Mouse (Mus musculus): ENCODE results near the gene Sbf2.
A peak's percentile ranks its signal among the peaks of the same experiment; 100 is the strongest.
"Not testable (repeated sequence)": the region's sequence is repeated elsewhere in the genome, so short reads cannot be mapped to it uniquely, and the experiment has no call there.

Sbf2 gene

GRCm38 (mm10) chr7:110614133-110615063, at the start of gene Sbf2:
Sbf2 (minus strand) TSS chr7:110614922.
- DNase-seq (ENCODE audit: low read depth in 2 of 2, low spot score in 2 of 2) = peak in 1 of 2 experiments; percentile 40

GRCm38 (mm10) chr7:110658378-110658928, 43.7 kb upstream of the Sbf2 start:
- DNase-seq (ENCODE audit: low read depth in 2 of 2, low spot score in 2 of 2) = no peak

- DNase-seq (ENCODE audit: low read depth in 2 of 2, low spot score in 2 of 2) = no peak
Measured at GRCm38 (mm10) chr7:110655966-110656365, 41.2 kb upstream of the Sbf2 start.

- no peak for DNase-seq (ENCODE audit: low read depth in 2 of 2, low spot score in 2 of 2)
Measured at GRCm38 (mm10) chr7:110655230-110655629, 40.5 kb upstream of the Sbf2 start.

- no peak for DNase-seq (ENCODE audit: low read depth in 2 of 2, low spot score in 2 of 2)
Measured at GRCm38 (mm10) chr7:110651091-110651490, 36.4 kb upstream of the Sbf2 start.

GRCm38 (mm10) chr7:110650491-110650890, 35.8 kb upstream of the Sbf2 start:
- no peak for DNase-seq (ENCODE audit: low read depth in 2 of 2, low spot score in 2 of 2)

GRCm38 (mm10) chr7:110649133-110649987, 34.6 kb upstream of the Sbf2 start:
- DNase-seq (ENCODE audit: low read depth in 2 of 2, low spot score in 2 of 2) = no peak

GRCm38 (mm10) chr7:110648455-110649085, 33.8 kb upstream of the Sbf2 start:
- no peak for DNase-seq (ENCODE audit: low read depth in 2 of 2, low spot score in 2 of 2)

- no peak for DNase-seq (ENCODE audit: low read depth in 2 of 2, low spot score in 2 of 2)
Measured at GRCm38 (mm10) chr7:110647559-110648454, 33.1 kb upstream of the Sbf2 start.

- no peak for DNase-seq (ENCODE audit: low read depth in 2 of 2, low spot score in 2 of 2)
Measured at GRCm38 (mm10) chr7:110646611-110647407, 32.1 kb upstream of the Sbf2 start.

- no peak for DNase-seq (ENCODE audit: low read depth in 2 of 2, low spot score in 2 of 2)
Measured at GRCm38 (mm10) chr7:110645859-110646258, 31.1 kb upstream of the Sbf2 start.

- no peak for DNase-seq (ENCODE audit: low read depth in 2 of 2, low spot score in 2 of 2)
Measured at GRCm38 (mm10) chr7:110645311-110645710, 30.6 kb upstream of the Sbf2 start.

- DNase-seq (ENCODE audit: low read depth in 2 of 2, low spot score in 2 of 2) = not testable (repeated sequence)
Measured at GRCm38 (mm10) chr7:110639958-110640357, 25.2 kb upstream of the Sbf2 start.

- DNase-seq (ENCODE audit: low read depth in 2 of 2, low spot score in 2 of 2) = no peak
Measured at GRCm38 (mm10) chr7:110639291-110639915, 24.7 kb upstream of the Sbf2 start.

GRCm38 (mm10) chr7:110638305-110639110, 23.8 kb upstream of the Sbf2 start:
- DNase-seq (ENCODE audit: low read depth in 2 of 2, low spot score in 2 of 2) = no peak

GRCm38 (mm10) chr7:110636559-110636958, 21.8 kb upstream of the Sbf2 start:
- no peak for DNase-seq (ENCODE audit: low read depth in 2 of 2, low spot score in 2 of 2)

- DNase-seq (ENCODE audit: low read depth in 2 of 2, low spot score in 2 of 2) = no peak
Measured at GRCm38 (mm10) chr7:110635929-110636328, 21.2 kb upstream of the Sbf2 start.

All from CD8-positive naive resting alpha-beta T cell, adult 2 months (primary cell).